Mouse (Mus musculus): ENCODE measurements around the gene Kcnma1. TPM values are rescaled to one million over a fixed set of nuclear protein-coding genes. Genes with fewer than 3 reads are reported as not detected.

The Kcnma1 gene
- total RNA-seq, 2 experiments from 2014 or later: not detected

DNA sequence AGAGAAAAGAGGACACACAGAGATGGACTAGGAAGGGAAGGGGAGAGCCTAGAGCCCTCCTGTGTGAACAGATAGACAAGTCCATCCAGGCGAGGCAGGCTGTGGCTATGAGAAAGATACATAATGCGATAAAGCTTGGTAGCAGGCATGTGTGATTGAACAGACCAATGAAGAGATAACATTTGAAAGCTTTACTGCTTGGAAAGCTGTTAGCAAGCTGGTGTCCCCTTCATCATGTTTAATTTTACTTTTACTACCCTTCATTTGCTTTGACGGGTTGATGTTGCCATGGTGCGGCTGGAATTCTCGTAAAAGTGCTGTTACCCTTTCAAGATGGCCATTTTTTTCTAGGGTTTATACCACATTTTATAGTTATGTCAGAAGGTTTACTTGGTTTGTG lies 769.8 kb downstream of the Kcnma1 start:
- no peak for ATAC-seq (replicated peaks; ENCODE audit: low FRiP score, poor library complexity, severe bottlenecking)

DNA sequence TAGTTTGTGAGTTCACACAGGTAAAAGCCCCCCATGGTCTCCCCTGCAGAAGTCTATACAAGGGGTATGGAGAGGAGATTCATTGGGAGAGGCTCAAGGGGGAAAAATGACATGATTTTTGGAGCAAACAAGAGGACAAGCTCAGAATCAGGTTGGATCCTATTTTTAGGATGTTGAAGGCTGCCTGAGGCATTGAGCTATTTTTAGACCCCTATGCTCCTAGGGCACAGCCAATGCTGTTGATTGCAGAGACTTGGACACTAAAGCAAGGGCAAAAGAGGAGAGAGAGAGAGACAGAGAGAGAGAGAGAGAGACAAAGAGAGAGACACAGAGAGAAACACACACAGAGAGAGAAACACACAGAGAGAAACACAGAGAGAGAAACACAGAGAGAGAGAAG lies 770.4 kb downstream of the Kcnma1 start:
- no peak for ATAC-seq (replicated peaks; ENCODE audit: low FRiP score, poor library complexity, severe bottlenecking)

Other genes with a start within 250 kb of the Kcnma1 start
- gene Dlg5, start 231.4 kb upstream of the Kcnma1 start, total RNA-seq (2015; ENCODE audit: low replicate concordance): 3.4 TPM in 1 of 2 replicates, not detected in the other
- 0.77 and 1.8 TPM in 2 replicates for gene Dlg5, start 231.4 kb upstream of the Kcnma1 start, total RNA-seq (2017; ENCODE audit: low replicate concordance)

Data from erythroid progenitor cell, adult 5-6 weeks (primary cell).